Mouse (Mus musculus) MEL (cell line): Measurements from ENCODE around the gene Nanos2. TPM values are rescaled to one million over a fixed set of nuclear protein-coding genes. Genes with fewer than 3 reads are reported as not detected.

ENCODE experiments used
- DNase-seq: peaks from one replicate; pipeline ENCODE4 v3.0.0; 2011; ENCODE audit warnings: low read depth, low spot score
- H3K27ac ChIP-seq: 2 replicates; pipeline ENCODE4 v1.5.1; 2012; ENCODE audit warnings: low read depth, mild to moderate bottlenecking, control low read depth, low read length, moderate library complexity; ENCODE audit not compliant: control insufficient read depth
- H3K27me3 ChIP-seq, 2 experiments: fragments of 150-350 bp in 1 of 2; sonication (generic) in 1 of 2; 2 replicates each; pipeline ENCODE4 v1.6.1; 2012; ENCODE audit warnings: low read length in 2 of 2, mild to moderate bottlenecking in 2 of 2, improper control_type of control experiment in 1 of 2, moderate library complexity in 1 of 2; ENCODE audit not compliant: insufficient read depth in 2 of 2, control insufficient read depth in 1 of 2
- H3K36me3 ChIP-seq, 2 experiments: 2 replicates each; pipeline ENCODE4 v1.6.1; 2012 to 2014; ENCODE audit warnings: low read length in 2 of 2, improper control_type of control experiment in 1 of 2, inconsistent platforms in 1 of 2, mild to moderate bottlenecking in 1 of 2; ENCODE audit not compliant: insufficient read depth in 2 of 2, control insufficient read depth in 1 of 2
- H3K4me1 ChIP-seq, 2 experiments: fragments of 150-350 bp in 1 of 2; sonication (generic) in 1 of 2; 2 replicates each; pipeline ENCODE4 v1.6.1; 2012; ENCODE audit warnings: low read length in 2 of 2, improper control_type of control experiment in 1 of 2, mild to moderate bottlenecking in 1 of 2; ENCODE audit not compliant: insufficient read depth in 2 of 2, control insufficient read depth in 1 of 2
- H3K4me3 ChIP-seq, 2 experiments: fragments of 150-350 bp in 1 of 2; sonication (generic) in 1 of 2; 2 replicates each; pipeline ENCODE4 v1.5.1; 2012; ENCODE audit warnings: low read depth in 2 of 2, low read length in 2 of 2, mild to moderate bottlenecking in 2 of 2, moderate library complexity in 2 of 2, control low read depth in 1 of 2, improper control_type of control experiment in 1 of 2; ENCODE audit not compliant: control insufficient read depth in 1 of 2, insufficient read depth in 1 of 2
- H3K79me2 ChIP-seq: 2 replicates; pipeline ENCODE4 v1.6.1; 2012; ENCODE audit warnings: mild to moderate bottlenecking, low read length, moderate library complexity; ENCODE audit not compliant: control insufficient read depth, poor library complexity, insufficient read depth
- H3K9ac ChIP-seq: 2 replicates; pipeline ENCODE4 v1.6.1; 2012; ENCODE audit warnings: low read depth, mild to moderate bottlenecking, control low read depth, low read length, moderate library complexity; ENCODE audit not compliant: control insufficient read depth, poor library complexity, severe bottlenecking
- H3K9me3 ChIP-seq: fragments of 150-350 bp; sonication (generic); replicated peaks from 2 replicates; pipeline ENCODE4 v1.6.1; 2012; ENCODE audit warnings: mild to moderate bottlenecking, low read length, improper control_type of control experiment, moderate library complexity; ENCODE audit not compliant: insufficient read depth
- BHLHE40 ChIP-seq: IDR thresholded peaks from 2 replicates; pipeline ENCODE4 v1.6.1; 2012; ENCODE audit warnings: low read depth, mild to moderate bottlenecking, inconsistent platforms, low read length, improper control_type of control experiment, borderline replicate concordance
- CHD1 ChIP-seq: IDR thresholded peaks from 2 replicates; pipeline ENCODE4 v1.6.1; 2012; ENCODE audit warnings: low read depth, mild to moderate bottlenecking, inconsistent platforms, low read length, improper control_type of control experiment
- GATA1 ChIP-seq: IDR thresholded peaks from 2 replicates; pipeline ENCODE4 v1.6.1; 2011; ENCODE audit warnings: low read depth, low read length, improper control_type of control experiment
- HCFC1 ChIP-seq: IDR thresholded peaks from 2 replicates; pipeline ENCODE4 v1.6.1; 2012; ENCODE audit warnings: low read depth, mild to moderate bottlenecking, inconsistent platforms, low read length, improper control_type of control experiment, moderate library complexity
- KAT2A ChIP-seq: conservative IDR thresholded peaks from 2 replicates; pipeline ENCODE4 v1.6.1; 2012; ENCODE audit warnings: low read depth, low read length, improper control_type of control experiment, inconsistent platforms
- MAFK ChIP-seq: IDR thresholded peaks from 2 replicates; pipeline ENCODE4 v1.6.1; 2011; ENCODE audit warnings: low read depth, mild to moderate bottlenecking, low read length, improper control_type of control experiment, borderline replicate concordance
- MAX ChIP-seq: IDR thresholded peaks from 2 replicates; pipeline ENCODE4 v1.6.1; 2011; ENCODE audit warnings: low read length, improper control_type of control experiment
- MAZ ChIP-seq: IDR thresholded peaks from 2 replicates; pipeline ENCODE4 v1.6.1; 2012; ENCODE audit warnings: low read depth, mild to moderate bottlenecking, inconsistent platforms, low read length, improper control_type of control experiment
- MYB ChIP-seq: IDR thresholded peaks from 2 replicates; pipeline ENCODE4 v1.6.1; 2011; ENCODE audit warnings: mild to moderate bottlenecking, low read depth, low read length, improper control_type of control experiment
- MYC ChIP-seq: IDR thresholded peaks from 2 replicates; pipeline ENCODE4 v1.6.1; 2011; ENCODE audit warnings: low read depth, mild to moderate bottlenecking, low read length, improper control_type of control experiment, moderate library complexity
- NRF1 ChIP-seq: IDR thresholded peaks from 2 replicates; pipeline ENCODE4 v1.6.1; 2014; ENCODE audit warnings: low read depth, mild to moderate bottlenecking, inconsistent platforms, low read length, improper control_type of control experiment, moderate library complexity; ENCODE audit not compliant: poor library complexity, insufficient read depth, severe bottlenecking
- POLR2A ChIP-seq, 2 experiments: IDR thresholded peaks; 2 replicates each; pipeline ENCODE4 v1.6.1; 2011 to 2012; ENCODE audit warnings: low read length in 2 of 2, mild to moderate bottlenecking in 2 of 2, control low read depth in 1 of 2, improper control_type of control experiment in 1 of 2, low read depth in 1 of 2, moderate library complexity in 1 of 2; ENCODE audit not compliant: control insufficient read depth in 1 of 2, insufficient read depth in 1 of 2, poor library complexity in 1 of 2
- POLR2AphosphoS2 ChIP-seq: IDR thresholded peaks from 2 replicates; pipeline ENCODE4 v1.6.1; 2011; ENCODE audit warnings: low read length, improper control_type of control experiment
- SMC3 ChIP-seq: IDR thresholded peaks from 2 replicates; pipeline ENCODE4 v1.6.1; 2011; ENCODE audit warnings: low read depth, low read length, improper control_type of control experiment
- ZKSCAN1 ChIP-seq: IDR thresholded peaks from 2 replicates; pipeline ENCODE4 v1.6.1; 2012; ENCODE audit warnings: low read depth, mild to moderate bottlenecking, inconsistent platforms, low read length, improper control_type of control experiment, moderate library complexity
- ZMIZ1 ChIP-seq: IDR thresholded peaks from 2 replicates; pipeline ENCODE4 v1.6.1; 2012; ENCODE audit warnings: low read depth, mild to moderate bottlenecking, inconsistent platforms, low read length, improper control_type of control experiment, moderate library complexity
- polyA plus RNA-seq, 2 experiments: library from polyadenylated mRNA; stranded (reverse) in 1 of 2; unstranded in 1 of 2; fragments of >175 nt in 1 of 2; fragments of >200 nt in 1 of 2; gene quantifications; 2 replicates each; pipeline versions ENCODE4 v1.2.1 to v1.2.4; 2012; ENCODE audit warnings: low replicate concordance in 2 of 2, low read depth in 1 of 2; ENCODE audit not compliant: insufficient read length in 2 of 2, insufficient read depth in 1 of 2, missing spikeins in 1 of 2
- total RNA-seq: library from RNA; depleted of rRNA; stranded (reverse); fragments of 300-350 nt; gene quantifications from 2 replicates; pipeline ENCODE4 v1.2.3, GENCODE M21; 2012

Nanos2 gene
- total and polyA plus RNA-seq, 3 experiments, result not detected

GRCm38 (mm10) chr7:18988780-18989179 lies 1.6 kb downstream of the Nanos2 start:
- Histone ChIP-seq H3K79me2 (no peaks in the 10 kb centered on the region), H3K36me3 (peaks cover 0 to 7% of the 10 kb centered on the region in 2 experiments; a peak in 2 of 4 replicates), H3K27ac (no peak overlapping the region), H3K4me3 (no peak overlapping the region), H3K9me3 (no peaks in the 10 kb centered on the region), H3K4me1 (peaks cover 2 to 21% of the 10 kb centered on the region in 2 experiments; a peak in 3 of 4 replicates), H3K9ac (no peak overlapping the region), H3K27me3 (no peaks in the 10 kb centered on the region)
- TF ChIP-seq MYC, result no peak
- no peak for TF ChIP-seq MAFK
- TF ChIP-seq KAT2A, result no peak
- no peak for TF ChIP-seq MAX
- no peak for TF ChIP-seq HCFC1
- TF ChIP-seq ZMIZ1, result no peak
- TF ChIP-seq ZKSCAN1, result no peak
- no peak for TF ChIP-seq GATA1
- TF ChIP-seq POLR2AphosphoS2, result no peak
- TF ChIP-seq BHLHE40, result no peak
- no peak for DNase-seq

DNA sequence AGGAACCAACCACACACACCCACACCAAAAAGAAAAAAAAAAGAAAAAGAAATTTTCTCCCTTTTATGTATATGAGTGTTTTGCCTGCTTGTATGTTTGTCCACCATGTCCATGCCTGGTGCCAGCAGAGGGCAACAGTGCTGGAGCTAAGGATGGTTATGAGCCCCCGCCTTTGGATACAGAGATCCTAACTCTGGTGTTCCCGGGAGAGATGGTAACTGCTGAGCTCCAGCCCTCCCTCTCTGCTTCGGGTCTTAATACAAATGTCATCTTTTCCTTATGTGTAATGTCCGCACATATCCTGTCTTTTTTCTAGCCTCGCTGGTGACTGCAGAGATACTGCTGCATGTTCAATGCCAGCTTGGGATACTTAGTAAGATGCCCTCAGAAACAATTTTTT lies 2.8 kb downstream of the Nanos2 start:
- DNase-seq, result no peak
- H3K79me2 ChIP-seq, result no peaks in the 10 kb centered on the region
- no peak overlapping the region for H3K27ac ChIP-seq
- peaks cover 2 to 21% of the 10 kb centered on the region in 2 experiments; a peak in 3 of 4 replicates for H3K4me1 ChIP-seq
- no peak overlapping the region for H3K9ac ChIP-seq
- peaks cover 0 to 7% of the 10 kb centered on the region in 2 experiments; a peak in 2 of 4 replicates for H3K36me3 ChIP-seq
- H3K9me3 ChIP-seq, result no peaks in the 10 kb centered on the region
- H3K4me3 ChIP-seq, result no peak overlapping the region
- H3K27me3 ChIP-seq, result no peaks in the 10 kb centered on the region
- no peak for TF ChIP-seq ZMIZ1
- no peak for TF ChIP-seq GATA1
- TF ChIP-seq SMC3, result no peak
- no peak for TF ChIP-seq MAX
- no peak for TF ChIP-seq MYB
- TF ChIP-seq NRF1, result no peak
- no peak for TF ChIP-seq POLR2A (IDR thresholded peaks at IDR 0.05; ENCODE audit: control insufficient read depth in 1 of 2, insufficient read depth in 1 of 2, low read depth in 1 of 2, low read length in 2 of 2, poor library complexity in 1 of 2)
- no peak for TF ChIP-seq MAZ
- TF ChIP-seq CHD1, result no peak
